Mouse (Mus musculus): ENCODE results near the gene Olfr521.

DNA sequence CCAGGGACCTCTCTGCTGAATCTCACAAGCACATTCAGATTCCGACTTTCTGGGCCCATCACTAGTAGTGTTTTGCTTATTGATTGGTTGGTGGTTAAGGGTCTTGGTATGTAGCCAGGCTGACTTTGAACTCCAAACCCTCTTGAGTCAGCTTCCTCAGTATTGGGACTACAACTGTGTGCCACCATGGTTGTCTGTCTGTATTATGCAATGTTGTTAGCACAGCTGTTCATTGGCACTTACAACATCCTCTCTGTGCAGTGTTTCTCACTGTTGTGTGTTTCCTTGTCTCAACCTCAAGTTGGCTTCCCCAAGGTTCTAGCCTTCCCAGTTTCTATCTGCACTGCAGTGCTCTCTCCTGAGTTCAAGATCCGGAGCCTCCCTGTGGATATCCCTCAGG is 46.8 kb upstream of the Olfr521 start:
- TF ChIP-seq POLR2A (IDR thresholded peaks at IDR 0.05; ENCODE audit: insufficient read depth, low read depth, low read length), result no peak
- no peak for TF ChIP-seq CTCF (IDR thresholded peaks at IDR 0.05; ENCODE audit: insufficient read depth, low read depth, low read length)
